Mouse (Mus musculus) kidney, embryonic 14.5 days (tissue): ENCODE measurements around the gene Lgals4. TPM values are rescaled to one million over a fixed set of nuclear protein-coding genes. Genes with fewer than 3 reads are reported as not detected.

Experiments used
- ATAC-seq: fragments of 200-750 bp; cut with Nextera tagmentation; 2 replicates; pipeline ENCODE4 v1.8.0; 2017; ENCODE audit warnings: moderate number of reproducible peaks, mild to moderate bottlenecking, moderate TSS enrichment, moderate library complexity; ENCODE audit not compliant: low FRiP score, low TSS enrichment
- H3K27ac ChIP-seq: fragments of 300-500 bp; sonication (generic); 2 replicates; pipeline ENCODE4 v1.5.1; 2014; ENCODE audit warnings: low read depth, mild to moderate bottlenecking, low read length, moderate library complexity, mixed read lengths
- H3K27me3 ChIP-seq: fragments of 300-500 bp; sonication (generic); 2 replicates; pipeline ENCODE4 v1.6.1; 2014; ENCODE audit warnings: mild to moderate bottlenecking, low read length; ENCODE audit not compliant: control insufficient read depth, insufficient read depth
- H3K36me3 ChIP-seq: fragments of 300-500 bp; sonication (generic); 2 replicates; pipeline ENCODE4 v1.6.1; 2014; ENCODE audit warnings: low read length, mixed read lengths; ENCODE audit not compliant: control insufficient read depth, insufficient read depth
- H3K4me1 ChIP-seq: fragments of 300-500 bp; sonication (generic); 2 replicates; pipeline ENCODE4 v1.6.1; 2014; ENCODE audit warnings: low read length, mixed read lengths; ENCODE audit not compliant: control insufficient read depth, insufficient read depth
- H3K4me2 ChIP-seq: fragments of 300-500 bp; sonication (generic); replicated peaks from 2 replicates; pipeline ENCODE4 v1.6.1; 2014; ENCODE audit warnings: low read depth, mild to moderate bottlenecking, low read length
- H3K4me3 ChIP-seq: fragments of 300-500 bp; sonication (generic); 2 replicates; pipeline ENCODE4 v1.5.1; 2014; ENCODE audit warnings: mild to moderate bottlenecking, low read length
- H3K9ac ChIP-seq: fragments of 300-500 bp; sonication (generic); 2 replicates; pipeline ENCODE4 v1.6.1; 2014; ENCODE audit warnings: low read depth, mild to moderate bottlenecking, low read length, moderate library complexity
- H3K9me3 ChIP-seq: fragments of 300-500 bp; sonication (generic); 2 replicates; pipeline ENCODE4 v1.6.1; 2016; ENCODE audit warnings: low read length; ENCODE audit not compliant: control insufficient read depth
- WGBS: fragments of 180-500 bp; shearing (Covaris S2); extraction: QIAGEN DNeasy Blood & Tissue Kit; methylation state at CpG from one replicate; pipeline ENCODE4 v1.1.7; 2014; 5-methylcytosine and 5-hydroxymethylcytosine counted together
- polyA plus RNA-seq: library from polyadenylated mRNA; unstranded; fragments of >200 nt; fragmentation: Nextera tagmentation; extraction: Ambion mirVana; gene quantifications from 2 replicates; pipeline ENCODE4 v1.2.1, GENCODE M21; 2014

Lgals4 gene
- polyA plus RNA-seq, 1 experiment from 2014 or later: 3.9 TPM

- Histone ChIP-seq H3K36me3 (no peaks in the 10 kb centered on the region), H3K4me1 (0 out of 2 replicates have a peak, but pooled peaks cover 8% of the 10 kb centered on the region), H3K4me2 (no peak overlapping the region), H3K9me3 (0 out of 2 replicates have a peak, but pooled peaks cover 2% of the 10 kb centered on the region), H3K9ac (no peak overlapping the region), H3K4me3 (no peak overlapping the region), H3K27me3 (no peaks in the 10 kb centered on the region), H3K27ac (no peak overlapping the region)
- 57% methylated on average over 1 of the region's 1 CpGs for WGBS
- no peak for ATAC-seq
These were observed 13.6 kb downstream of the Lgals4 start for GRCm38 (mm10) chr7:28847273-28847672.

GRCm38 (mm10) chr7:28849700-28850236, 16.1 kb downstream of the Lgals4 start:
- H3K4me2 ChIP-seq: no peak overlapping the region
- H3K4me3 ChIP-seq: no peak overlapping the region
- H3K36me3 ChIP-seq: no peaks in the 10 kb centered on the region
- 0 out of 2 replicates have a peak, but pooled peaks have one; percentile 39 for ATAC-seq
- H3K27ac ChIP-seq: no peak overlapping the region
- 38% methylated on average over 1 of the region's 1 CpGs for WGBS
- no peaks in the 10 kb centered on the region for H3K27me3 ChIP-seq
- H3K9ac ChIP-seq: no peak overlapping the region
- H3K4me1 ChIP-seq: 0 out of 2 replicates have a peak, but pooled peaks cover 8% of the 10 kb centered on the region
- 0 out of 2 replicates have a peak, but pooled peaks cover 2% of the 10 kb centered on the region for H3K9me3 ChIP-seq

- no peaks in the 10 kb centered on the region for H3K27me3 ChIP-seq
- H3K4me1 ChIP-seq: 0 out of 2 replicates have a peak, but pooled peaks cover 8% of the 10 kb centered on the region
These were observed 17.0 kb downstream of the Lgals4 start for GRCm38 (mm10) chr7:28850642-28851041.

GRCm38 (mm10) chr7:28859953-28860352, 26.3 kb downstream of the Lgals4 start:
- 94% methylated on average over 2 of the region's 2 CpGs for WGBS
- no peak overlapping the region for H3K4me3 ChIP-seq
- H3K27me3 ChIP-seq: no peaks in the 10 kb centered on the region
- no peak overlapping the region for H3K9ac ChIP-seq
- H3K4me1 ChIP-seq: peaks cover 7% of the 10 kb centered on the region
- no peaks in the 10 kb centered on the region for H3K36me3 ChIP-seq
- peaks cover 4% of the 10 kb centered on the region; the same call in 1 of the 2 replicates for H3K9me3 ChIP-seq
- no peak for ATAC-seq
- no peak overlapping the region for H3K27ac ChIP-seq
- no peak overlapping the region for H3K4me2 ChIP-seq

More at GRCm38 (mm10) chr7:28850642-28851041, 17.0 kb downstream of the Lgals4 start:
- no peak for ATAC-seq
- H3K27ac ChIP-seq: 0 out of 2 replicates have a peak overlapping the region, but pooled peaks have one; percentile 24
- no peaks in the 10 kb centered on the region for H3K36me3 ChIP-seq
- no peak overlapping the region for H3K9ac ChIP-seq
- H3K4me2 ChIP-seq: no peak overlapping the region
- 72% methylated on average over 4 of the region's 4 CpGs for WGBS
- H3K9me3 ChIP-seq: 0 out of 2 replicates have a peak, but pooled peaks cover 2% of the 10 kb centered on the region
- H3K4me3 ChIP-seq: no peak overlapping the region

GRCm38 (mm10) chr7:28860898-28861297, 27.2 kb downstream of the Lgals4 start:
- peaks cover 4% of the 10 kb centered on the region; the same call in 1 of the 2 replicates for H3K9me3 ChIP-seq
- H3K27me3 ChIP-seq: no peaks in the 10 kb centered on the region
- H3K4me2 ChIP-seq: no peak overlapping the region
- H3K36me3 ChIP-seq: no peaks in the 10 kb centered on the region
- WGBS: 89% methylated on average over 6 of the region's 6 CpGs
- H3K4me1 ChIP-seq: peaks cover 12% of the 10 kb centered on the region
- H3K4me3 ChIP-seq: no peak overlapping the region
- H3K27ac ChIP-seq: no peak overlapping the region
- H3K9ac ChIP-seq: no peak overlapping the region
- no peak for ATAC-seq

- Histone ChIP-seq H3K4me2 (no peak overlapping the region), H3K27me3 (no peaks in the 10 kb centered on the region), H3K9ac (no peak overlapping the region), H3K36me3 (no peaks in the 10 kb centered on the region), H3K4me1 (peaks cover 12% of the 10 kb centered on the region), H3K9me3 (peaks cover 4% of the 10 kb centered on the region; the same call in 1 of the 2 replicates), H3K27ac (no peak overlapping the region), H3K4me3 (no peak overlapping the region)
- ATAC-seq: no peak
- WGBS: 74% methylated on average over 15 of the region's 15 CpGs
These were observed 29.3 kb downstream of the Lgals4 start for GRCm38 (mm10) chr7:28862817-28863499.

GRCm38 (mm10) chr7:28863540-28863939, 29.9 kb downstream of the Lgals4 start, which contains the start of gene Lgals7:
Gene Lgals7 (plus strand): TSS chr7:28863853.
- H3K27ac ChIP-seq: 0 out of 2 replicates have a peak within 1 kb of the TSS, but pooled peaks have one; percentile 17
- H3K4me3 ChIP-seq: no peak within 1 kb of the TSS
- WGBS: 85% methylated on average over 6 of the region's 6 CpGs
- no peak within 1 kb of the TSS for H3K4me2 ChIP-seq
- 0 out of 2 replicates have a peak within 1 kb of the TSS, but pooled peaks have one; percentile 12 for H3K9ac ChIP-seq
- ATAC-seq: no peak
- no peaks in the 10 kb centered on the region for H3K27me3 ChIP-seq
- H3K9me3 ChIP-seq: peaks cover 4% of the 10 kb centered on the region; the same call in 1 of the 2 replicates
- peaks cover 12% of the 10 kb centered on the region for H3K4me1 ChIP-seq
- no peaks in the 10 kb centered on the region for H3K36me3 ChIP-seq

GRCm38 (mm10) chr7:28864288-28864750, 30.7 kb downstream of the Lgals4 start:
- no peaks in the 10 kb centered on the region for H3K27me3 ChIP-seq
- no peak overlapping the region for H3K4me3 ChIP-seq
- H3K27ac ChIP-seq: 0 out of 2 replicates have a peak overlapping the region, but pooled peaks have one; percentile 17
- no peak for ATAC-seq
- 0 out of 2 replicates have a peak overlapping the region, but pooled peaks have one; percentile 12 for H3K9ac ChIP-seq
- no peaks in the 10 kb centered on the region for H3K36me3 ChIP-seq
- H3K9me3 ChIP-seq: peaks cover 4% of the 10 kb centered on the region; the same call in 1 of the 2 replicates
- H3K4me1 ChIP-seq: peaks cover 12% of the 10 kb centered on the region
- WGBS: 47% methylated on average over 9 of the region's 9 CpGs
- H3K4me2 ChIP-seq: no peak overlapping the region
